In genomic region chr6:39055831-39056261, GRCm38 (mm10) we compare ENCODE assay signal across 10 mouse cellular contexts.
DNase-seq lines count a peak whose midpoint lies in the region; ATAC-seq and TF ChIP-seq lines count a peak whose summit lies in the region.
"Had no signal": no experiment of that assay in that cellular context is flagged by ENCODE, and none has a peak within 500 bp of the region (broad histone marks: within the 10 kb centered on the region; RNA-seq: fewer than 3 reads in every experiment).

No protein-coding gene starts in this region.

- TF ChIP-seq CTCF in lung, postnatal 0 days (IDR thresholded peaks at IDR 0.05) = no peak
- no peak for TF ChIP-seq CTCF in lung, adult 2 months (IDR thresholded peaks at IDR 0.05; ENCODE audit: insufficient read depth, low read length)
- no peak for TF ChIP-seq CTCF in left cerebral cortex, adult 2 months (IDR thresholded peaks at IDR 0.05)

- no peak overlapping the region for H3K27ac ChIP-seq in lung, postnatal 0 days (ENCODE audit: low read length)
- H3K27ac ChIP-seq in embryonic facial prominence, embryonic 15.5 days (replicated peaks) = no peak overlapping the region
- peak overlapping the region; percentile 37 for H3K27ac ChIP-seq in heart, embryonic 15.5 days
- H3K27ac ChIP-seq in left cerebral cortex, adult 2 months = no peak overlapping the region

- H3K36me3 ChIP-seq in lung, postnatal 0 days (ENCODE audit: insufficient read depth, low read length) = no peaks in the 10 kb centered on the region
- H3K36me3 ChIP-seq in embryonic facial prominence, embryonic 15.5 days = no peaks in the 10 kb centered on the region
- H3K36me3 ChIP-seq in heart, embryonic 15.5 days = no peaks in the 10 kb centered on the region
- H3K36me3 ChIP-seq in splenic B cell, adult 2 months (ENCODE audit: control insufficient read depth, insufficient read depth, low read length, poor library complexity, severe bottlenecking) = no peaks in the 10 kb centered on the region
- H3K36me3 ChIP-seq: limb, embryonic 12.5 days had no signal

- intact Hi-C loops in left cerebral cortex, adult 2 months (cut with DNase I) = loop anchor here (5.0 kb wide), 1 partner anchor 104 kb away; no protein-coding TSS in a partner anchor

- H3K4me2 ChIP-seq in lung, postnatal 0 days (replicated peaks; ENCODE audit: low read depth, low read length) = 0 out of 2 replicates have a peak overlapping the region, but pooled peaks have one; percentile 20
- H3K4me2 ChIP-seq in embryonic facial prominence, embryonic 15.5 days (replicated peaks) = 0 out of 2 replicates have a peak overlapping the region, but pooled peaks have one; percentile 3
- H3K4me2 ChIP-seq in heart, embryonic 15.5 days = peak overlapping the region; percentile 46
- H3K4me2 ChIP-seq: limb, embryonic 12.5 days had no signal

- no peak for TF ChIP-seq EP300 in lung, postnatal 0 days (IDR thresholded peaks at IDR 0.05)

- peak; percentile 25 for DNase-seq in lung, postnatal 0 days (ENCODE audit: low spot score)
- DNase-seq in lung, adult 2 months = no peak
- DNase-seq in splenic B cell, adult 2 months (ENCODE audit: low read depth, low spot score) = peak; percentile 49
- no peak for DNase-seq in embryo, embryonic 10 days (ENCODE audit: low spot score)
- DNase-seq in right cerebral cortex, postnatal 25 days = no peak
- no peak for DNase-seq in left cerebral cortex, adult 2 months (ENCODE audit: extremely low spot score in 1 of 2, low spot score in 2 of 2)
- DNase-seq: kidney, adult 8-10 months had no signal

- H3K9me3 ChIP-seq in lung, postnatal 0 days (ENCODE audit: low read length) = no peaks in the 10 kb centered on the region
- no peaks in the 10 kb centered on the region for H3K9me3 ChIP-seq in embryonic facial prominence, embryonic 15.5 days (replicated peaks)
- no peaks in the 10 kb centered on the region for H3K9me3 ChIP-seq in heart, embryonic 15.5 days (replicated peaks)
- H3K9me3 ChIP-seq: limb, embryonic 12.5 days had no signal

- peaks cover 15% of the 10 kb centered on the region; the same call in 1 of the 2 replicates for H3K4me1 ChIP-seq in lung, postnatal 0 days (ENCODE audit: insufficient read depth, low read depth, low read length)
- peaks cover 18% of the 10 kb centered on the region for H3K4me1 ChIP-seq in lung, adult 2 months (ENCODE audit: control insufficient read depth, insufficient read depth, low read length)
- peaks cover 13% of the 10 kb centered on the region for H3K4me1 ChIP-seq in embryonic facial prominence, embryonic 15.5 days
- H3K4me1 ChIP-seq in heart, embryonic 15.5 days (replicated peaks) = peaks cover 28% of the 10 kb centered on the region

- WGBS in lung, postnatal 0 days = 51% methylated on average over 7 of the region's 7 CpGs
- 37% methylated on average over 7 of the region's 7 CpGs for WGBS in lung, adult 2 months
- 47% methylated on average over 7 of the region's 7 CpGs for WGBS in embryonic facial prominence, embryonic 15.5 days
- WGBS in heart, embryonic 15.5 days = 30% methylated on average over 7 of the region's 7 CpGs

- no peak for ATAC-seq in lung, postnatal 0 days
- no peak for ATAC-seq in embryonic facial prominence, embryonic 15.5 days (ENCODE audit: insufficient number of reproducible peaks, low FRiP score, low TSS enrichment, low read depth)
- no peak for ATAC-seq in heart, embryonic 15.5 days (replicated peaks; ENCODE audit: insufficient number of reproducible peaks, insufficient read depth, low FRiP score, low read depth)

- no peak overlapping the region for H3K4me3 ChIP-seq in lung, postnatal 0 days (ENCODE audit: low read depth, low read length)
- no peak overlapping the region for H3K4me3 ChIP-seq in lung, adult 2 months (replicated peaks; ENCODE audit: extremely low read depth, low read depth, low read length)
- no peak overlapping the region for H3K4me3 ChIP-seq in embryonic facial prominence, embryonic 15.5 days (replicated peaks)
- 0 out of 2 replicates have a peak overlapping the region, but pooled peaks have one; percentile 9 for H3K4me3 ChIP-seq in heart, embryonic 15.5 days
- no peak overlapping the region for H3K4me3 ChIP-seq in left cerebral cortex, adult 2 months
- H3K4me3 ChIP-seq: limb, embryonic 12.5 days had no signal

- no peaks in the 10 kb centered on the region for H3K27me3 ChIP-seq in lung, postnatal 0 days (replicated peaks; ENCODE audit: insufficient read depth, low read length)
- H3K27me3 ChIP-seq in embryonic facial prominence, embryonic 15.5 days = 0 out of 2 replicates have a peak, but pooled peaks cover 3% of the 10 kb centered on the region
- no peaks in the 10 kb centered on the region for H3K27me3 ChIP-seq in heart, embryonic 15.5 days
- H3K27me3 ChIP-seq in splenic B cell, adult 2 months (ENCODE audit: control insufficient read depth, insufficient read depth, low read length, poor library complexity, severe bottlenecking) = no peaks in the 10 kb centered on the region

- H3K9ac ChIP-seq in lung, postnatal 0 days (replicated peaks; ENCODE audit: low read depth) = no peak overlapping the region
- H3K9ac ChIP-seq in embryonic facial prominence, embryonic 15.5 days = no peak overlapping the region
- no peak overlapping the region for H3K9ac ChIP-seq in heart, embryonic 15.5 days
- H3K9ac ChIP-seq: limb, embryonic 12.5 days had no signal

- no peak for TF ChIP-seq POLR2A in lung, adult 2 months (IDR thresholded peaks at IDR 0.05; ENCODE audit: borderline replicate concordance, extremely low read depth, low read depth, low read length)

Comparison
In these comparisons a context has a peak if more than half of its experiments do, and no peak if none do; other contexts are left out.
1. DNase-seq: peak in lung, postnatal 0 days (single experiment) and splenic B cell, adult 2 months (single experiment); none in lung, adult 2 months (single experiment), embryo, embryonic 10 days (single experiment), right cerebral cortex, postnatal 25 days (single experiment) and left cerebral cortex, adult 2 months (0 of 2).
2. Peak in every context shown above with its lines, with median percentiles within 50 percentile points of each other: H3K4me2 ChIP-seq.